Mouse (Mus musculus) lung, adult 2 months (tissue): ENCODE data around the gene Svs1.

ENCODE experiments used
- CTCF ChIP-seq: fragments of 200-500 bp; IDR thresholded peaks from 2 replicates; pipeline ENCODE4 v1.5.1; 2011; ENCODE audit warnings: mild to moderate bottlenecking, low read length, control low read depth; ENCODE audit not compliant: insufficient read depth
- POLR2A ChIP-seq: fragments of 200-500 bp; IDR thresholded peaks from 2 replicates; pipeline ENCODE4 v1.6.1; 2011; ENCODE audit warnings: low read depth, mild to moderate bottlenecking, control low read depth, low read length, borderline replicate concordance; ENCODE audit errors: extremely low read depth

- TF ChIP-seq CTCF (no peak), POLR2A (no peak)
These were observed 4.4 kb upstream of the Svs1 start for GRCm38 (mm10) chr6:48982305-48982704.
